Mouse (Mus musculus): ENCODE results near the gene Plekhm1.

Plekhm1 gene

GRCm38 (mm10) chr11:103361396-103362053 is 51.0 kb downstream of the Plekhm1 start:
- DNase-seq (ENCODE audit: low read depth) = no peak

DNA sequence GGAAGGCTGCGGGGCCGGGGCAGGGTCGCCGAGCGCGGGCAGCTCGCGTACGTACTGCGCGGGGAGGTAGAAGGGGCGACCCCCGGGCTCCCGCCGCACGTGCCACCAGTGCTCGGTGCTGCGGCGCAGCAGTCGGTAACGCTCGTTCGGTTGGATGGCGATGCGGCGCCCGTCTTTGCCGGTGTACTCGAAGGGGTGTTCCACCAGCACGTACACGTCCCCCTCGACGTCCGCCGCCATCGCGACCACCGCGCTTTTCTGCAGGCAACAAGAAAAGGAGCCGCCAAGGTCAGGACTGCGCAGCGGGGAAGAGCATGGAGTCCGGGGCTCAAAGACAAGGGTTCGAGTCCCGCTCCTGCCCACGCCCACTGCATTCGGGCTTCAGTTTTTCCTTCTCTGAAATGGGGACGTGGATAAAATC is 51.8 kb downstream of the Plekhm1 start:
- DNase-seq (ENCODE audit: low read depth) = no peak

DNA sequence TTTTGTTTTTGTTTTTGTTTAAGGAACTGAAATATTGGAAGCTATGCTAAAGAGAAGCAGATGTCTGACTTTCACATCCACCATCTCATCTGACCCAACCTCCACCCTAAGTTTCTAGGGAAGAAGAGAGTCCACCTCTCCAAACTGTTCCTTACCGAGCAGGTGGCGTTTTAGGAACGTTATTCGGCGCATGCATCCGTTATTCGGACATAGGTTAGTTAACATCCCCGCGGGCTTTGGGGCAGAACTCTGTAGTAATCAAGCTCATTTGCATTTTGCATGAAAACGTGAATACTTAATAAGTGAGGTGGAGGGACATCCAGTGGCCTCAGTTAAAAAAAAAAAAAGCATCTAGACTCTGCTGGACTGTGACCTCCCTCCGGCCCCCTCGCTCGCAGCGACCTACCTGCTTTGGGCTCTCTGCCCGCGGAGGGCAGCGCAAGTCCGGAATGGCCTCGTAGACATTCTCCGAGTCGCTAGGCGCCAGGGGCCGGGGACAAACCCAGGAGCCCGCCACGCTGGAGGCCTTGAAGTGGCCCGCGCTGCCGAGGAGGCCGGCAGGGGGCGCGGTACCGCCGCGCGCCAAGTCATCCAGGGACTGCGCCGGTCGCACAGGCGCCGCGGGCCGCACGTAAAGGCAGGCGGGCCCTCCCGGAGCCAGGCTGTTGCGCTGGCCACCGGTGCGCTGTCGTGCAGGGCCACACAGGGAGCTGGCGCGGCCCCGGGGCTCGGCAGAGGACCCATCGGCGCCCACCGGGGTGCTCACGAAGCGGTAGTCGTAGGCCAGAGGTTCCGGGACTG is 52.4 kb downstream of the Plekhm1 start:
- DNase-seq (ENCODE audit: low read depth) = no peak

DNA sequence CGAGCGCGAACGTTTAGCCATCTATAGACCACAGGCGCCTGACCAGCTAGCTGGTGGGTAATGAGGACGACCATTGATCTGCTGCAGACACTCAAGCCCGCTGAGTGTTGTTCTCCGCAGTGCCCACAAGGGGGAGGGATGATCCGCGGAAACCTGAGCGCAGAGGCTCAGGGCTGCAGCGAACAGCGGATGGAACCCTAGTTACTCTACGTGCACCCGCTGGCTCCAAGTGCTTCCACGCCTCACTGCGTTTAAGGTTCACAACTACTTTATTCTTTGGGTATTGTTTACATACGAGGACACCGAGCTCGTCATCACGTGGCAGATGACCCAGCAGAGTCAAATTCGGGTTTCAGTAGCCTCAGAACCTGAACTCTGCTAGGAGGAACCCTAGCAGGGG is 53.4 kb downstream of the Plekhm1 start:
- DNase-seq (ENCODE audit: low read depth) = no peak

- no peak for DNase-seq (ENCODE audit: low read depth)
These were observed 54.2 kb downstream of the Plekhm1 start for GRCm38 (mm10) chr11:103358316-103358715.

GRCm38 (mm10) chr11:103357710-103358109 is 54.8 kb downstream of the Plekhm1 start:
- DNase-seq (ENCODE audit: low read depth) = no peak

DNA sequence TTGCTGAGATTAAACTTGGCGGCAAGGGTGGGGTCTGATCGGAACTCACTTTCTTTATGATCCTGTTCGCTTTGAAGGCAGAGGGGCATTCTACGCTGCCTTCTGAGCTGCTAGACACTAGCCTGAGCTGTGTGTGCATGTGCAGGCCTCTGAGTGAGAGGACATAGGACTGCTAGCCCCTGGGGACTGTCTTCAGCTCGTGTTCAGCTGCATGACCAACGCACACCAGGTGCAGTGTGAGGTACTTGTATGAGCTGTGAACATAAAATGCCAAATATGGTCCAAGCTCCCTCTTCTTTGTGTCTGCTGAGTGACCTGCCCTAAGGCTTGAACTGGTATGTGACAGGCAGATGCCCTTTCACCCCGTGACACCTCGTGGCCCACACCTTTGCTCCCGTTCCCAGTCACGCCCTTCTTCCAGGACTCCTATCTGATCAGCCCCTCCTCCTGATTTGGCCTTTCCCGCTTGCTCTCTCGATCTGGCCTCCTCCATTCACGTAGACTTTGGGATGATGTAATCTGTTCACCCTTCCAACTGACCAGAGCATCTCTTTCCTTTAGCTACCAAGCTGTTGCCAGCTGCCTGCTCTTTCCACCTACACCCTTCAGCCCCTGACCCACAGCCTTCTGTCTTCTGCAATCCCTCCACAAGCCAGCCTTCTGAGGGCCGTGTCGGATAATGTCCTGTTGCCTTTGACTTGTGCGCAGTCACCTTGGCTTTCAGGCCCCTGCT is 55.4 kb downstream of the Plekhm1 start:
- no peak for DNase-seq (ENCODE audit: low read depth)

DNA sequence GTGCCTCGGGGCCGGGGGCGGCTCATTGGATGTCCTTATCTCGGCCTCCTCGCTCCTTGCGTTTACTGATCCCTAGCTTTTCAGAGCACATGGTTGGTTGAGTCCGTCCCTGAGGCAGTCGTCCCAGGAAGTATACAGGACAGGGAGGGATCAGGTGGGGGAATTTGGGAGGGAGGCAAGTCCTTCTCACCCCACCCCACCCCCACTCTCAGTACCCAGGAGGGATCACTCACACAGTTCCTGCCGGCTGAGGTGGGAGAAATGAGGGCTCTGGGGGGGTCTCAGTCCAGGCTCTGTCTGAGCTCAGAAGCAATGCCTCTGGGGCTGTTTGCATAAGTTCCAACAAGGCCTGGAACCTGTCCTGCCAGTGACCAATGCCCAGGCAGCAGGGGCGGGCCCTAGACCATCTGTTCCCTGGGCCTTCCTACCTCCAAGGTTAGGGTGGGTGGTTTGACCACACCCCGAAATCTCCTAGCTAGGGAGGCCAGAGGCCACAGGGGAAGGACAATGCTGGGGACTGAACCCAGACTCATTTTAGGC is 56.4 kb downstream of the Plekhm1 start:
- DNase-seq (ENCODE audit: low read depth) = no peak

DNA sequence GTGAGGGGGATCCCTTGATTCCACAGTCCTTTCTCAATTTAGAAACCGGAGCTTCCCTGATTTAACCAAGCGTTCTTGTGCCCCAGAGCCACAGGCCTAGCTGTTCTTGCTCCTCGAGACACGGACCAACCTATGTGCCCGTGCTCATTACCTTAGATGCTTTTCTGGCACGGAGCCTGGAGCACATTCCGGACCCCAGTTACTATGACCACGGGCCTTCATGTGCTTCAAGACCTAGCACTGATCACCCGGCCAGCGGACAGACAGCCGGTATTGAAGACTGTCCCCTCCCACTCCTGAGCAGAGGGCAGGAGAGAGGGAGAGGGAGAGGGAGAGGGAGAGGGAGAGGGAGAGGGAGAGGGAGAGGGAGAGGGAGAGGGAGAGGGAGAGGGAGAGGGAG is 57.2 kb downstream of the Plekhm1 start:
- DNase-seq (ENCODE audit: low read depth) = no peak

- no peak for DNase-seq (ENCODE audit: low read depth)
These were observed 58.5 kb downstream of the Plekhm1 start for GRCm38 (mm10) chr11:103354033-103354432.

GRCm38 (mm10) chr11:103352239-103352814 is 60.2 kb downstream of the Plekhm1 start:
- no peak for DNase-seq (ENCODE audit: low read depth)

- no peak for DNase-seq (ENCODE audit: low read depth)
These were observed 61.7 kb downstream of the Plekhm1 start for GRCm38 (mm10) chr11:103350711-103351315.

- DNase-seq (ENCODE audit: low read depth) = no peak
These were observed 62.8 kb downstream of the Plekhm1 start for GRCm38 (mm10) chr11:103349699-103350098.

GRCm38 (mm10) chr11:103346657-103347056 is 65.8 kb downstream of the Plekhm1 start:
- peak; percentile 43 for DNase-seq (ENCODE audit: low read depth)

- DNase-seq (ENCODE audit: low read depth) = no peak
These were observed 66.3 kb downstream of the Plekhm1 start for GRCm38 (mm10) chr11:103346236-103346635.

GRCm38 (mm10) chr11:103345408-103346091 is 66.9 kb downstream of the Plekhm1 start:
- DNase-seq (ENCODE audit: low read depth) = no peak

DNA sequence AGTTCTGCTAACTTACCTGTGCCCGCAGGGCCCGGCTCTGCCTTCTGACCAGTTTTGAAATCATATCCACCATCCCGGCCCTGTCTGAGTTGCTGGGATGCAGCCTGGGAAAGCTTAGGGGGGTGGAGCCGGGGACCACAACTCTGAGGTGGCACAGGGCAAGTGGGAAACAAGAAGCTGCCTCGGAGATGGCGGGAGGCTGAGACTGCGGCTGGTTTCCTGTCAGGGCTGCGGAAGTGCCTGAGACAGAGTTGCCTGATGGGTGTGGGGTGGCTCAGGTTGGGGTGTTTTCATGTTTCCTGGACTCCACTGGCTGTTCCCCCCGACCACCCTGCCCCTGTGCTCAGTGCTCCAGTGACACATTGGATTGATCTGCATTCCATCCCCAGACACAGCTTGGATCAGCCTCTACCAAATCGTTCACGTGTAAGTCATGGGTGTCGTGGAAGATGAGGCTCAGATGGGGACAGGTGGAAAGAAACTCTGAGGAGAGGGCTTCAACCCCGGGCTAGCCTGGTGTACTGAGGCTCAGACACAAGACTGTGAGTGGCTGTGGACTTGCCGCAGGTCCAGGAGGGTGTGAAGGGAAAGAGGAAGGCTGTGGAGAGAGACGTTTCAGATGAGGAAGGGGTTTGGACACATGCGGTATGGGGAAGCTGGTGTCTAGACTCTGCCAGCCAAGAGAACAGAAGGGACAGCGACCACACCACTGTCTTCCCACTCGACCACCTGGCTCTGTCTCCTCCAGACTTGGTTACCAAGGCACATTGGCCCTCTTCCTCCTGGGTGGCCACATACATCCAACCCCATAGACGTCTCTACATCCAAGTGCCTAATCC is 67.8 kb downstream of the Plekhm1 start:
- DNase-seq (ENCODE audit: low read depth) = no peak

DNA sequence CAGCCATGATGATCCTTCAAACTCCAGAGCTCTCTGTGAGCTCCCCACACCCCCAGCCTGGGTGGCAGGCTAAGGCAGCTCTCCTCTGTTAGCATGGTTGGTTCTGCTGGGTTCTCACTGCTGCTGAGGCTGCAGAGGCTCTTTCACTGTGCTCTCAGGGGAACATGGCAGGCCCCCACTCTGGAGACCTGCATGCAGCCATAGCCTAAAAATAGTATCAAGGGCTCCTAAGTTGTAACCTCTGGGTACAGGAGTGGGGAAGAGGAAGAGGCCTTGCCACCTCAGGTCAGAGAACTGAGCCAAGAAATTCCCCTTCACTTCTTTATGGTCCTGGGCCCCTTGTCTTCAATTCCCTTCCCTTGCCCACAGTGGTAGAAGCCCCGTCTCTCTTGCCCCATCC is 68.6 kb downstream of the Plekhm1 start:
- DNase-seq (ENCODE audit: low read depth) = no peak

- no peak for DNase-seq (ENCODE audit: low read depth)
These were observed 69.4 kb downstream of the Plekhm1 start for GRCm38 (mm10) chr11:103343063-103343462.

GRCm38 (mm10) chr11:103340677-103341076 is 71.8 kb downstream of the Plekhm1 start:
- DNase-seq (ENCODE audit: low read depth) = peak; percentile 27

All from fibroblast of lung, adult 2 months (primary cell).